Mouse (Mus musculus) heart, embryonic 12.5 days (tissue): ENCODE measurements around the gene Zfp280b. TPM values are rescaled to one million over a fixed set of nuclear protein-coding genes. Genes with fewer than 3 reads are reported as not detected.
"Not testable (repeated sequence)": the region's sequence is repeated elsewhere in the genome, so short reads cannot be mapped to it uniquely, and the experiment has no call there.

ENCODE experiments used
- ATAC-seq: fragments of 200-750 bp; cut with Nextera tagmentation; 2 replicates; pipeline ENCODE4 v1.8.0; 2017; ENCODE audit warnings: moderate TSS enrichment, moderate library complexity; ENCODE audit not compliant: insufficient number of reproducible peaks, low FRiP score
- H3K27ac ChIP-seq: fragments of 300-500 bp; sonication (generic); 2 replicates; pipeline ENCODE4 v1.5.1; 2016; ENCODE audit warnings: mild to moderate bottlenecking, moderate library complexity; ENCODE audit not compliant: poor library complexity, severe bottlenecking
- H3K27me3 ChIP-seq: fragments of 300-500 bp; sonication (generic); replicated peaks from 2 replicates; pipeline ENCODE4 v1.6.1; 2016; ENCODE audit warnings: mild to moderate bottlenecking, moderate library complexity
- H3K36me3 ChIP-seq: fragments of 300-500 bp; sonication (generic); 2 replicates; pipeline ENCODE4 v1.6.1; 2016; ENCODE audit warnings: mild to moderate bottlenecking, moderate library complexity
- H3K4me1 ChIP-seq: fragments of 300-500 bp; sonication (generic); replicated peaks from 2 replicates; pipeline ENCODE4 v1.6.1; 2016; ENCODE audit warnings: mild to moderate bottlenecking
- H3K4me2 ChIP-seq: fragments of 300-500 bp; sonication (generic); 2 replicates; pipeline ENCODE4 v1.6.1; 2016; ENCODE audit warnings: mild to moderate bottlenecking, moderate library complexity
- H3K4me3 ChIP-seq: fragments of 300-500 bp; sonication (generic); 2 replicates; pipeline ENCODE4 v1.5.1; 2016; ENCODE audit warnings: mild to moderate bottlenecking
- H3K9ac ChIP-seq: fragments of 300-500 bp; sonication (generic); 2 replicates; pipeline ENCODE4 v1.6.1; 2016; ENCODE audit warnings: mild to moderate bottlenecking, moderate library complexity
- H3K9me3 ChIP-seq: fragments of 300-500 bp; sonication (generic); replicated peaks from 2 replicates; pipeline ENCODE4 v1.6.1; 2016; ENCODE audit warnings: mild to moderate bottlenecking, moderate library complexity
- WGBS: fragments of 180-500 bp; shearing (Covaris S2); methylation state at CpG from one replicate; pipeline ENCODE4 v1.1.7; 2016; 5-methylcytosine and 5-hydroxymethylcytosine counted together
- microRNA-seq: library from miRNA; unstranded; fragments of <30 nt; microRNA quantifications from one replicate; pipeline ENCODE4, GENCODE M21; 2017
- polyA plus RNA-seq: library from polyadenylated mRNA; unstranded; fragments of >200 nt; fragmentation: Nextera tagmentation; extraction: Ambion mirVana; gene quantifications from 2 replicates; pipeline ENCODE4 v1.2.1, GENCODE M21; 2016

Zfp280b gene
- polyA plus RNA-seq, 1 experiment from 2014 or later: 19.7 TPM

- Histone ChIP-seq H3K9me3 (no peaks in the 10 kb centered on the region), H3K27ac (no peak overlapping the region), H3K4me2 (no peak overlapping the region), H3K4me1 (no peaks in the 10 kb centered on the region), H3K36me3 (no peaks in the 10 kb centered on the region), H3K27me3 (no peaks in the 10 kb centered on the region), H3K4me3 (no peak overlapping the region), H3K9ac (no peak overlapping the region)
- WGBS: 29% methylated on average over 12 of the region's 12 CpGs
- no peak for ATAC-seq
These were observed 35.5 kb downstream of the Zfp280b start for GRCm38 (mm10) chr10:76067674-76068613.

GRCm38 (mm10) chr10:76072080-76072479, 39.6 kb downstream of the Zfp280b start:
- H3K4me3 ChIP-seq, H3K27me3 ChIP-seq, H3K36me3 ChIP-seq, ATAC-seq, H3K27ac ChIP-seq, H3K4me1 ChIP-seq, H3K4me2 ChIP-seq, H3K9ac ChIP-seq: not testable (repeated sequence)
- H3K9me3 ChIP-seq: peaks cover 19% of the 10 kb centered on the region; the same call in 1 of the 2 replicates
- 89% methylated on average over 5 of the region's 5 CpGs for WGBS

GRCm38 (mm10) chr10:76077008-76077407, 44.6 kb downstream of the Zfp280b start:
- ATAC-seq, H3K4me1 ChIP-seq, H3K27ac ChIP-seq, H3K27me3 ChIP-seq, H3K36me3 ChIP-seq, H3K9ac ChIP-seq, H3K4me3 ChIP-seq, H3K4me2 ChIP-seq: not testable (repeated sequence)
- 81% methylated on average over 2 of the region's 2 CpGs for WGBS
- peaks cover 19% of the 10 kb centered on the region; the same call in 1 of the 2 replicates for H3K9me3 ChIP-seq

Small RNAs within 50 kb of the gene (microRNA-seq; reads per million reads assigned to microRNA genes)
- gene Mir6409: not detected

Other genes with a start within 250 kb of the Zfp280b start
- gene Gstt1, start 234.1 kb upstream of the Zfp280b start, polyA plus RNA-seq: 3.9 and 4.2 TPM in 2 replicates
- not detected in 2 replicates for gene Gstt4, start 210.1 kb upstream of the Zfp280b start, polyA plus RNA-seq
- 7.2 and 8.1 TPM in 2 replicates for gene Gstt2, start 195.2 kb upstream of the Zfp280b start, polyA plus RNA-seq
- gene Mif, start 172.4 kb upstream of the Zfp280b start, polyA plus RNA-seq: 2,266 and 2,393 TPM in 2 replicates
- gene Derl3, start 139.2 kb upstream of the Zfp280b start, polyA plus RNA-seq: 2.1 and 2.2 TPM in 2 replicates
- gene Smarcb1, start 111.0 kb upstream of the Zfp280b start, polyA plus RNA-seq: 125 and 126 TPM in 2 replicates
- gene Chchd10, start 99.5 kb upstream of the Zfp280b start, polyA plus RNA-seq: 408 and 409 TPM in 2 replicates
- 25.4 and 27.1 TPM in 2 replicates for gene Mmp11, start 96.2 kb upstream of the Zfp280b start, polyA plus RNA-seq
- 0.80 and 1.1 TPM in 2 replicates for gene Gm867, start 92.0 kb upstream of the Zfp280b start, polyA plus RNA-seq
- 0.24 TPM in 1 of 2 replicates, not detected in the other for gene Vpreb3, start 89.6 kb upstream of the Zfp280b start, polyA plus RNA-seq
- gene Gm5134, start 78.1 kb upstream of the Zfp280b start, polyA plus RNA-seq: 0.06 TPM in 1 of 2 replicates, not detected in the other
- gene Slc5a4b, start 78.3 kb downstream of the Zfp280b start, polyA plus RNA-seq: not detected in 2 replicates
- gene Slc5a4a, start 114.8 kb downstream of the Zfp280b start, polyA plus RNA-seq: not detected in 2 replicates
- 53.4 and 56.0 TPM in 2 replicates for gene Prmt2, start 205.2 kb downstream of the Zfp280b start, polyA plus RNA-seq
- gene S100b, start 221.2 kb downstream of the Zfp280b start, polyA plus RNA-seq: 0.24 and 0.26 TPM in 2 replicates